Mouse (Mus musculus): Measurements from ENCODE around the gene Cd274.

GRCm38 (mm10) chr19:29396353-29396752, 29.1 kb downstream of the Cd274 start:
- TF ChIP-seq GABPA (IDR thresholded peaks at IDR 0.05; ENCODE audit: insufficient replicate concordance, low read depth, low read length) (no peak), IRF4 (IDR thresholded peaks at IDR 0.05; ENCODE audit: low read depth, low read length) (no peak), MAFK (IDR thresholded peaks at IDR 0.05; ENCODE audit: insufficient replicate concordance, low read length) (no peak), SIN3A (IDR thresholded peaks at IDR 0.05; ENCODE audit: low read length) (no peak), PAX5 (IDR thresholded peaks at IDR 0.05; ENCODE audit: low read length) (no peak), USF1 (IDR thresholded peaks at IDR 0.05; ENCODE audit: low read depth, low read length) (no peak), CTCF (conservative IDR thresholded peaks at IDR 0.05 in 1 of 2, IDR thresholded peaks at IDR 0.05 in 1 of 2; ENCODE audit: low read depth in 2 of 2, low read length in 2 of 2) (no peak)
